Mouse (Mus musculus): ENCODE data around the gene Cep70.

The Cep70 gene

GRCm38 (mm10) chr9:99243190-99243894 lies at the start of gene Cep70:
Gene Cep70 (plus strand): TSS chr9:99243367.
- peak; percentile 98 for DNase-seq (ENCODE audit: low read depth, low spot score)

- peak; percentile 29 for DNase-seq (ENCODE audit: low read depth, low spot score)
Measured at GRCm38 (mm10) chr9:99212643-99213042, 30.5 kb upstream of the Cep70 start.

GRCm38 (mm10) chr9:99216182-99216581 lies 27.0 kb upstream of the Cep70 start:
- DNase-seq (ENCODE audit: low read depth, low spot score): no peak

GRCm38 (mm10) chr9:99217999-99218719 lies 25.0 kb upstream of the Cep70 start:
- DNase-seq (ENCODE audit: low read depth, low spot score): no peak

- DNase-seq (ENCODE audit: low read depth, low spot score): no peak
Measured at GRCm38 (mm10) chr9:99221636-99222035, 21.5 kb upstream of the Cep70 start.

- peak; percentile 30 for DNase-seq (ENCODE audit: low read depth, low spot score)
Measured at GRCm38 (mm10) chr9:99224583-99224982, 18.6 kb upstream of the Cep70 start.

GRCm38 (mm10) chr9:99229450-99229849 lies 13.7 kb upstream of the Cep70 start:
- no peak for DNase-seq (ENCODE audit: low read depth, low spot score)

- DNase-seq (ENCODE audit: low read depth, low spot score): no peak
Measured at GRCm38 (mm10) chr9:99237139-99237538, 6.0 kb upstream of the Cep70 start, which contains the start of gene Faiml. Gene Faiml (minus strand): TSS chr9:99237239.

GRCm38 (mm10) chr9:99238276-99238675 lies 4.9 kb upstream of the Cep70 start:
- no peak for DNase-seq (ENCODE audit: low read depth, low spot score)

GRCm38 (mm10) chr9:99239256-99239655 lies 3.9 kb upstream of the Cep70 start:
- no peak for DNase-seq (ENCODE audit: low read depth, low spot score)

- no peak for DNase-seq (ENCODE audit: low read depth, low spot score)
Measured at GRCm38 (mm10) chr9:99240571-99240970, 2.6 kb upstream of the Cep70 start.

GRCm38 (mm10) chr9:99242035-99242434 lies 1.1 kb upstream of the Cep70 start:
- DNase-seq (ENCODE audit: low read depth, low spot score): peak; percentile 82

- DNase-seq (ENCODE audit: low read depth, low spot score): no peak
Measured at GRCm38 (mm10) chr9:99242533-99243189, 506 bp upstream of the Cep70 start.

GRCm38 (mm10) chr9:99243895-99244293 lies 727 bp downstream of the Cep70 start:
- DNase-seq (ENCODE audit: low read depth, low spot score): peak; percentile 29

GRCm38 (mm10) chr9:99248304-99248703 lies 5.1 kb downstream of the Cep70 start:
- DNase-seq (ENCODE audit: low read depth, low spot score): peak; percentile 31

- DNase-seq (ENCODE audit: low read depth, low spot score): no peak
Measured at GRCm38 (mm10) chr9:99248906-99249305, 5.7 kb downstream of the Cep70 start.

GRCm38 (mm10) chr9:99253861-99254260 lies 10.7 kb downstream of the Cep70 start:
- no peak for DNase-seq (ENCODE audit: low read depth, low spot score)

- DNase-seq (ENCODE audit: low read depth, low spot score): no peak
Measured at GRCm38 (mm10) chr9:99256206-99256605, 13.0 kb downstream of the Cep70 start.

GRCm38 (mm10) chr9:99256821-99257220 lies 13.7 kb downstream of the Cep70 start:
- DNase-seq (ENCODE audit: low read depth, low spot score): peak; percentile 59

- DNase-seq (ENCODE audit: low read depth, low spot score): no peak
Measured at GRCm38 (mm10) chr9:99258891-99259290, 15.7 kb downstream of the Cep70 start.

- no peak for DNase-seq (ENCODE audit: low read depth, low spot score)
Measured at GRCm38 (mm10) chr9:99304296-99304695, 61.1 kb downstream of the Cep70 start.

GRCm38 (mm10) chr9:99306226-99306625 lies 63.1 kb downstream of the Cep70 start:
- no peak for DNase-seq (ENCODE audit: low read depth, low spot score)
